Mouse (Mus musculus) olfactory bulb, adult 2 months (tissue): ENCODE results near the gene Plxnd1.

Source experiments
- CTCF ChIP-seq: fragments of 200-500 bp; IDR thresholded peaks from 2 replicates; pipeline ENCODE4 v1.5.1; 2012; ENCODE audit warnings: low read depth, mild to moderate bottlenecking, low read length, moderate library complexity; ENCODE audit not compliant: insufficient read depth
- POLR2A ChIP-seq: fragments of 200-500 bp; IDR thresholded peaks from 2 replicates; pipeline ENCODE4 v1.6.1; 2012; ENCODE audit warnings: mild to moderate bottlenecking, low read depth, low read length, moderate library complexity; ENCODE audit not compliant: insufficient read depth

- TF ChIP-seq CTCF (no peak), POLR2A (no peak)
Measured at GRCm38 (mm10) chr6:115984580-115984979, 10.2 kb downstream of the Plxnd1 start.
